In the genomic region with DNA sequence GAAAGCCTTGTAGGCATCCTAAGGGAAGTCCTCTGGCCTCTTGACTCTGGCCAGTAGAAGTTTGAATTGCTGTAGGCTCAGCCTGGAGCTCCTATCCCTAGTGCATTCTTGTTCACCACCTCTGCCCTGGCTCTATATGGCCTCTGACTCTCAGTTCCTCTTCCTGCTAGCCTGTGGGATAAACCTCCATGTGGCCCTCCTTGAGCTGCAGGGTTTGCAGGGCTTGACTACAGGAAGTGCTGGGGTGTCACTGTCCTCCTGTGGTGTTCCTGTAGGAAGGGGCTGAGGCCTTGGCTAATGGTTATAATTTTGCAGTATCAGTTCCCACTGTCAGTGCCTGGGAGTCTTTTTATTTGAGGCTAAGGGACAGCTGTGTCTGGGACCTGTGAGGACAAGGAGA, we compare ENCODE assay signal across 15 mouse cellular contexts.
DNase-seq lines count a peak whose midpoint lies in the region; ATAC-seq and TF ChIP-seq lines count a peak whose summit lies in the region.
"Had no signal": no experiment of that assay in that cellular context is flagged by ENCODE, and none has a peak within 500 bp of the region (broad histone marks: within the 10 kb centered on the region; RNA-seq: fewer than 3 reads in every experiment).

No protein-coding gene starts in this region.

- H3K27me3 ChIP-seq in intestine, postnatal 0 days (replicated peaks; ENCODE audit: control insufficient read depth, insufficient read depth, low read length), result no peaks in the 10 kb centered on the region
- peaks cover 6% of the 10 kb centered on the region for H3K27me3 ChIP-seq in megakaryocyte, embryonic 14.5 days (replicated peaks)
- peaks cover 5% of the 10 kb centered on the region; the same call in 1 of the 2 replicates for H3K27me3 ChIP-seq in hindbrain, embryonic 10.5 days (ENCODE audit: insufficient read depth, poor library complexity, severe bottlenecking)
- H3K27me3 ChIP-seq: embryonic facial prominence, embryonic 12.5 days; limb, embryonic 12.5 days; neural tube, embryonic 15.5 days had no signal

- no peaks in the 10 kb centered on the region for H3K9me3 ChIP-seq in intestine, postnatal 0 days (ENCODE audit: control insufficient read depth)
- H3K9me3 ChIP-seq in megakaryocyte, embryonic 14.5 days, result no peaks in the 10 kb centered on the region
- no peaks in the 10 kb centered on the region for H3K9me3 ChIP-seq in hindbrain, embryonic 10.5 days
- H3K9me3 ChIP-seq: embryonic facial prominence, embryonic 12.5 days; limb, embryonic 12.5 days; neural tube, embryonic 15.5 days had no signal

- TF ChIP-seq CTCF in intestine, postnatal 0 days (IDR thresholded peaks at IDR 0.05; ENCODE audit: low read depth), result no peak

- no peak overlapping the region for H3K9ac ChIP-seq in intestine, postnatal 0 days (ENCODE audit: low read depth, low read length)
- H3K9ac ChIP-seq: embryonic facial prominence, embryonic 12.5 days; limb, embryonic 12.5 days; neural tube, embryonic 15.5 days had no signal

- H3K4me3 ChIP-seq in intestine, postnatal 0 days (ENCODE audit: low read depth, low read length), result no peak overlapping the region
- H3K4me3 ChIP-seq in megakaryocyte, embryonic 14.5 days (replicated peaks), result peak overlapping the region; percentile 56
- no peak overlapping the region for H3K4me3 ChIP-seq in hindbrain, embryonic 10.5 days
- H3K4me3 ChIP-seq: embryonic facial prominence, embryonic 12.5 days; heart, adult 2 months; limb, embryonic 12.5 days; neural tube, embryonic 15.5 days had no signal

- ATAC-seq in intestine, postnatal 0 days, result no peak
- ATAC-seq: midbrain, embryonic 16.5 days had no signal

- peaks cover 4% of the 10 kb centered on the region; the same call in 1 of the 2 replicates for H3K4me1 ChIP-seq in intestine, postnatal 0 days (replicated peaks; ENCODE audit: control insufficient read depth, insufficient read depth, low read length)
- peaks cover 83% of the 10 kb centered on the region for H3K4me1 ChIP-seq in megakaryocyte, embryonic 14.5 days
- H3K4me1 ChIP-seq in hindbrain, embryonic 10.5 days (replicated peaks), result peaks cover 27% of the 10 kb centered on the region
- H3K4me1 ChIP-seq: neural tube, embryonic 15.5 days had no signal

- H3K27ac ChIP-seq in intestine, postnatal 0 days (ENCODE audit: low read depth, low read length), result peak overlapping the region; percentile 4; the same call in 1 of the 2 replicates
- H3K27ac ChIP-seq in hindbrain, embryonic 10.5 days, result no peak overlapping the region
- H3K27ac ChIP-seq: embryonic facial prominence, embryonic 12.5 days; heart, adult 2 months; limb, embryonic 12.5 days; neural tube, embryonic 15.5 days had no signal

- no peaks in the 10 kb centered on the region for H3K36me3 ChIP-seq in intestine, postnatal 0 days (ENCODE audit: control insufficient read depth, insufficient read depth)
- no peaks in the 10 kb centered on the region for H3K36me3 ChIP-seq in megakaryocyte, embryonic 14.5 days (replicated peaks; ENCODE audit: low read length)
- no peaks in the 10 kb centered on the region for H3K36me3 ChIP-seq in hindbrain, embryonic 10.5 days
- H3K36me3 ChIP-seq: embryonic facial prominence, embryonic 12.5 days; limb, embryonic 12.5 days; neural tube, embryonic 15.5 days had no signal

- H3K4me2 ChIP-seq in intestine, postnatal 0 days (replicated peaks; ENCODE audit: low read depth), result no peak overlapping the region
- H3K4me2 ChIP-seq: embryonic facial prominence, embryonic 12.5 days; limb, embryonic 12.5 days; neural tube, embryonic 15.5 days had no signal

- peak; percentile 51 for DNase-seq in 416B (ENCODE audit: low read depth)
- DNase-seq in A20 (ENCODE audit: low read depth, low spot score), result peak; percentile 47
- DNase-seq in gastrocnemius, postnatal 4 days (ENCODE audit: low spot score in 2 of 2), result no peak
- DNase-seq in hindbrain, embryonic 10.5 days (ENCODE audit: low spot score), result no peak
- no peak for DNase-seq in cerebellum, postnatal 4 days (ENCODE audit: low spot score in 2 of 2)
- DNase-seq: cerebellum, adult 9-11 months; heart, adult 2 months; right cerebral cortex, adult 18-20 months; thymus, adult 2 months had no signal

Comparison
In these comparisons a context has a peak if more than half of its experiments do, and no peak if none do; other contexts are left out.
1. DNase-seq: peak in 416B (single experiment) and A20 (single experiment); none in gastrocnemius, postnatal 4 days (0 of 2), hindbrain, embryonic 10.5 days (single experiment) and cerebellum, postnatal 4 days (0 of 2).